Mouse (Mus musculus) liver, embryonic 14.5 days (tissue): ENCODE results near the gene Rph3al. TPM values are rescaled to one million over a fixed set of nuclear protein-coding genes. Genes with fewer than 3 reads are reported as not detected.

ENCODE experiments used
- ATAC-seq: fragments of 200-750 bp; cut with Nextera tagmentation; 2 replicates; pipeline ENCODE4 v1.8.0; 2017; ENCODE audit warnings: moderate number of reproducible peaks, mild to moderate bottlenecking, moderate library complexity; ENCODE audit not compliant: insufficient read depth
- DNase-seq, 3 experiments: peaks; one replicate each; pipeline ENCODE4 v3.0.0-alpha.2; 2012 to 2013; ENCODE audit warnings: low read depth in 3 of 3, low spot score in 3 of 3
- H3K27ac ChIP-seq: fragments of 300-500 bp; sonication (generic); 2 replicates; pipeline ENCODE4 v1.5.1; 2014; ENCODE audit warnings: moderate library complexity, mild to moderate bottlenecking, control low read depth, inconsistent platforms
- H3K27me3 ChIP-seq: fragments of 300-500 bp; sonication (generic); 2 replicates; pipeline ENCODE4 v1.6.1; 2014; ENCODE audit warnings: mild to moderate bottlenecking, low read length, moderate library complexity; ENCODE audit not compliant: control insufficient read depth, insufficient read depth
- H3K36me3 ChIP-seq: fragments of 300-500 bp; sonication (generic); replicated peaks from 2 replicates; pipeline ENCODE4 v1.6.1; 2014; ENCODE audit warnings: low read depth; ENCODE audit not compliant: control insufficient read depth, insufficient read depth
- H3K4me1 ChIP-seq, 2 experiments: fragments of 200-500 bp in 1 of 2; fragments of 300-500 bp in 1 of 2; sonication (generic) in 1 of 2; replicated peaks; 2 replicates each; pipeline ENCODE4 v1.6.1; 2012 to 2014; ENCODE audit warnings: antibody characterized with exemption in 1 of 2, inconsistent platforms in 1 of 2, low read length in 1 of 2; ENCODE audit not compliant: control insufficient read depth in 2 of 2, insufficient read depth in 2 of 2
- H3K4me2 ChIP-seq: fragments of 300-500 bp; sonication (generic); 2 replicates; pipeline ENCODE4 v1.6.1; 2014; ENCODE audit warnings: low read depth, mild to moderate bottlenecking, control low read depth, moderate library complexity
- H3K4me3 ChIP-seq, 2 experiments: fragments of 200-500 bp in 1 of 2; fragments of 300-500 bp in 1 of 2; sonication (generic) in 1 of 2; 2 replicates each; pipeline ENCODE4 v1.5.1; 2012 to 2014; ENCODE audit warnings: low read depth in 2 of 2, low read length in 2 of 2, mild to moderate bottlenecking in 2 of 2, control low read depth in 1 of 2, inconsistent platforms in 1 of 2, moderate library complexity in 1 of 2; ENCODE audit not compliant: insufficient read depth in 1 of 2
- H3K9ac ChIP-seq: fragments of 300-500 bp; sonication (generic); replicated peaks from 2 replicates; pipeline ENCODE4 v1.6.1; 2014; ENCODE audit warnings: mild to moderate bottlenecking, control low read depth, moderate library complexity
- H3K9me3 ChIP-seq: fragments of 300-500 bp; sonication (generic); 2 replicates; pipeline ENCODE4 v1.6.1; 2016; ENCODE audit warnings: low read length, mixed read lengths; ENCODE audit not compliant: control insufficient read depth
- CTCF ChIP-seq: IDR thresholded peaks from 2 replicates; pipeline ENCODE4 v1.5.1; 2016; ENCODE audit warnings: antibody characterized with exemption, low read depth, control low read depth
- EP300 ChIP-seq: IDR thresholded peaks from 2 replicates; pipeline ENCODE4 v1.6.1; 2016; ENCODE audit warnings: antibody characterized with exemption, low read depth
- WGBS: fragments of 180-500 bp; shearing (Covaris S2); extraction: QIAGEN DNeasy Blood & Tissue Kit; methylation state at CpG from one replicate; pipeline ENCODE4 v1.1.7; 2014; ENCODE audit not compliant: insufficient replicate concordance; 5-methylcytosine and 5-hydroxymethylcytosine counted together
- polyA plus RNA-seq, 2 experiments: library from polyadenylated mRNA; depleted of rRNA in 1 of 2; stranded (reverse) in 1 of 2; unstranded in 1 of 2; fragments of >200 nt; fragmentation: Nextera tagmentation in 1 of 2; extraction: Ambion mirVana in 1 of 2; gene quantifications; 2 replicates each; pipeline versions ENCODE4 v1.2.1 to v1.2.3; 2012 to 2014

Gene Rph3al
- polyA plus RNA-seq (2012; rRNA removed): 0.15 and 0.29 TPM in 2 replicates
- 0.25 and 0.27 TPM in 2 replicates for polyA plus RNA-seq (2014; fragmentation: Nextera tagmentation; extraction: Ambion mirVana)

GRCm38 (mm10) chr11:75938379-75938906 is at the start of gene Rph3al:
TSS of gene Rph3al (minus strand) at chr11:75938429.
- Histone ChIP-seq H3K4me1 (peaks cover 0 to 7% of the 10 kb centered on the region in 2 experiments; a peak in 2 of 4 replicates), H3K9ac (no peak within 1 kb of the TSS), H3K4me2 (no peak within 1 kb of the TSS), H3K9me3 (no peaks in the 10 kb centered on the region; the same call in 1 of the 2 replicates), H3K36me3 (no peaks in the 10 kb centered on the region), H3K27ac (no peak within 1 kb of the TSS), H3K4me3 (no peak within 1 kb of the TSS), H3K27me3 (no peaks in the 10 kb centered on the region)
- ATAC-seq: no peak
- 56% methylated on average over 6 of the region's 6 CpGs for whole genome bisulfite sequencing
- TF ChIP-seq CTCF (no peak), EP300 (no peak)
- DNase-seq: no peak

- no peaks in the 10 kb centered on the region for H3K36me3 ChIP-seq
- H3K4me2 ChIP-seq: no peak overlapping the region
- H3K9ac ChIP-seq: no peak overlapping the region
- H3K27me3 ChIP-seq: no peaks in the 10 kb centered on the region
- TF ChIP-seq CTCF: no peak
- TF ChIP-seq EP300: no peak
- DNase-seq (no peak), ATAC-seq (no peak)
- H3K9me3 ChIP-seq: no peaks in the 10 kb centered on the region
- no peaks in the 10 kb centered on the region for H3K4me1 ChIP-seq
- H3K27ac ChIP-seq: no peak overlapping the region
- 61% methylated on average over 7 of the region's 7 CpGs for WGBS
- H3K4me3 ChIP-seq: no peak overlapping the region
Measured at GRCm38 (mm10) chr11:75985948-75986347, 47.7 kb upstream of the Rph3al start.

DNA sequence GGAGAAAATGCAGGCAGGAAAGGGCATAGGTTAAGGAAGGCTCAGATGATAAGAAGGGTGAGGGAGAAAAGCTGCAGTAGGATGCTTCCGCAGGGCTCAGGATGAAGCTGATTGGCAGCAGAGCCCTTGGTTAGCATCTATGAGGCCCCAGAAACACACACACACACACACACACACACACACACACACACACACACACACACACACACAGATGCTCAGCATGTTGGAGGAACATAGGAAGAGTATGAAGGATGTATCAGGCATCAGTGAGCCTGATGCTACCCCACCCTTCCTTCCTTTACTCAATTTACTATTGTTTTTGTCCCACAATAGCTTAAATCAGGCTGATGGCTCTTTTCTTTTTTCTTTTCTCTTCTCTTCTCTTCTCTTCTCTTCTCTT is 46.4 kb upstream of the Rph3al start:
- DNase-seq: no peak
- H3K9ac ChIP-seq: no peak overlapping the region
- no peak for ATAC-seq
- no peak for TF ChIP-seq EP300
- no peak for TF ChIP-seq CTCF
- 50% methylated on average over 1 of the region's 1 CpGs for WGBS
- H3K9me3 ChIP-seq: no peaks in the 10 kb centered on the region
- no peaks in the 10 kb centered on the region for H3K36me3 ChIP-seq
- no peak overlapping the region for H3K4me3 ChIP-seq
- H3K4me2 ChIP-seq: no peak overlapping the region
- H3K27ac ChIP-seq: no peak overlapping the region
- H3K4me1 ChIP-seq: no peaks in the 10 kb centered on the region
- no peaks in the 10 kb centered on the region for H3K27me3 ChIP-seq

DNA sequence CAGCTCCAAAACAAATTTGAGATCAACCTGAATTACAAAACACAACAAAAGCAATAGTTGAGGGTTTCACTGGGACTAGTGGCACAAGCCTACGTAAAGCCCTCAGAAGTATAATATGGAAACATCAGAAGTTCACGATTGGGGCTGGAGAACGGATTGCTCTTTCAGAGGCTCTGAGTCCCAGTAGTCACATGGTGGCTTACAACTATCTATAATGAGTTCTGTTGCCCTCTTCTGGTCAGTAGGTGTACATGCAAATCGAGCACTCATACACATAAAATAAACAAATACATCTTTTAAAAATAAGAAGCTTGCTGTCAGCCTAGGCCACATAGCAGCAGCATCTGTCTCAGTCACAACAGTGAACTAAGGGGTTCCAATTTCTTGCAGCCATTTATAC is 45.0 kb upstream of the Rph3al start:
- H3K36me3 ChIP-seq: no peaks in the 10 kb centered on the region
- no peak overlapping the region for H3K4me3 ChIP-seq
- H3K4me2 ChIP-seq: no peak overlapping the region
- no peaks in the 10 kb centered on the region for H3K4me1 ChIP-seq
- no peak overlapping the region for H3K9ac ChIP-seq
- no peak overlapping the region for H3K27ac ChIP-seq
- ATAC-seq: no peak
- H3K9me3 ChIP-seq: no peaks in the 10 kb centered on the region
- no peak for DNase-seq
- WGBS: 37% methylated on average over 4 of the region's 4 CpGs
- peak; percentile 14; the same call in 1 of the 2 replicates for TF ChIP-seq CTCF
- TF ChIP-seq EP300: no peak
- H3K27me3 ChIP-seq: no peaks in the 10 kb centered on the region

DNA sequence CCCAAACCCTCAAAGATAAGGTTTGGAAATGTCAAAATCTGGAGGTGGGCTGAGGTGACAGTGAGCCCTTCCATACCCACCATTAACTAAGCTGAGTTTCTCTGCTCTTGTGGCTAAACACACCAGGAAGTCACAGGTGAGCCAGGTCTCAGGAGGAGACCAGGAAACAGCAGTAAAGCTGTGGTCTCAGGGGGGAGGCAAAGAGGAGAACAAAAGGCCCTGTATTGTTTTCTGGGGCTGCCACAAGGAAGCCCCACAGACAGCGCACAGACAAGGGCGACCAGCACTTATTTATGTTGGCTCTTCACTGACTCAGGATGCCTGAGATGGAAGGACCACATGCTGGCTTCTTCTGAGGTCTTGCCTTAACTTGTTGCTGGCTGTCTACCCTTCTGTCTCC is 42.2 kb upstream of the Rph3al start:
- H3K27ac ChIP-seq: no peak overlapping the region
- H3K4me2 ChIP-seq: no peak overlapping the region
- no peaks in the 10 kb centered on the region for H3K27me3 ChIP-seq
- H3K4me3 ChIP-seq: no peak overlapping the region
- H3K9me3 ChIP-seq: no peaks in the 10 kb centered on the region
- H3K36me3 ChIP-seq: no peaks in the 10 kb centered on the region
- H3K4me1 ChIP-seq: peaks cover 0 to 4% of the 10 kb centered on the region in 2 experiments; a peak in 1 of 4 replicates
- no peak for TF ChIP-seq EP300
- no peak for TF ChIP-seq CTCF
- no peak overlapping the region for H3K9ac ChIP-seq
- DNase-seq (no peak), ATAC-seq (no peak)
- WGBS: 51% methylated on average over 2 of the region's 2 CpGs
